In the genomic region with DNA sequence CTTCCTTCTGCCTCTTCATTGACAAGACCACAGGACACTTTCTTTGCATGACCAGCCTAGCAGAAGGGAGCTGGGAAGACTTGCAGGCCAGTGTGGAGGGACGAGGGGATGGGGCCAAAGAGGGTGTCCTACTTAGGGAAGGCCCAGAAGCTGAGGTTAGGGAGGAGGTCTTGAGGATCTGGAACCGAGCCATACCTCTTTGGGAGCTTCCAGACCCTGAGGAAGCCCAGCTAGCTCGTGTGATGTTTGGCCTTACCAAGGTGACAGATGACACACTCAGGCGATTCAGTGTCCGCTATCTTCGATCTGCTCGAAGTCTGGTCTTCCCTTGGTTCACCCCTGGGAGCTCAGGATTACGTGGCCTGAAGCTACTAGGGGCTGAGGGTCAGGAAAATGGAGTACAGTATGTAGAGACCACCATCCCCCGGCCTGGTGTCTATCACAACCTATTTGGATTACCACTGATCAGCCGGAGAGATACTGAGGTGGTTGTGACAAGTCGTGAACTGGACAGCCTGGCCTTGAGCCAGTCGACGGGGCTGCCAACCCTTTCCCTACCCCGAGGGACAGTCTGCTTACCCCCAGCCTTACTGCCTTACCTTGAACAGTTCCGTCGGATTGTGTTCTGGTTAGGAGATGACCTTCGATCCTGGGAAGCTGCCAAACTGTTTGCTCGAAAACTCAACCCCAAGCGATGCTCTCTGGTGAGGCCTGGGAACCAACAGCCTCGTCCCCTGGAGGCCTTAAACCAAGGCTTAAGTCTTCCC, we compare ENCODE assay signal across 8 mouse cellular contexts. TPM values are rescaled to one million over a fixed set of nuclear protein-coding genes. Genes with fewer than 3 reads are reported as not detected.
DNase-seq lines count a peak whose midpoint lies in the region; ATAC-seq and TF ChIP-seq lines count a peak whose summit lies in the region.

No protein-coding gene starts in this region.

- peaks cover 19% of the 10 kb centered on the region for H3K4me1 ChIP-seq in intestine, embryonic 16.5 days (ENCODE audit: control insufficient read depth, insufficient read depth, low read length)
- peaks cover 14% of the 10 kb centered on the region for H3K4me1 ChIP-seq in thymus, adult 2 months (replicated peaks; ENCODE audit: control insufficient read depth, insufficient read depth, low read length)

- H3K79me2 ChIP-seq in macrophage (ENCODE audit: inconsistent target): peaks cover 18% of the 10 kb centered on the region; the same call in 1 of the 2 replicates

- H3K4me3 ChIP-seq in intestine, embryonic 16.5 days (ENCODE audit: low read length): peak overlapping the region; percentile 68
- H3K4me3 ChIP-seq in macrophage (ENCODE audit: inconsistent target): peak overlapping the region; percentile 67; the same call in 1 of the 2 replicates
- H3K4me3 ChIP-seq in thymus, adult 2 months (ENCODE audit: control insufficient read depth, insufficient read depth, low read length): no peak overlapping the region

- no peaks in the 10 kb centered on the region for H3K9me3 ChIP-seq in intestine, embryonic 16.5 days (ENCODE audit: control insufficient read depth, low read length)

- no peak for TF ChIP-seq CTCF in thymus, adult 2 months (IDR thresholded peaks at IDR 0.05; ENCODE audit: borderline replicate concordance, control insufficient read depth, extremely low read depth, insufficient read depth, low read length, poor library complexity)

- peak overlapping the region; percentile 88 for H3K4me2 ChIP-seq in intestine, embryonic 16.5 days (ENCODE audit: low read depth, low read length)

- H3K9ac ChIP-seq in intestine, embryonic 16.5 days (ENCODE audit: low read depth, low read length): peak overlapping the region; percentile 69; the same call in 1 of the 2 replicates

- H3K27me3 ChIP-seq in intestine, embryonic 16.5 days (replicated peaks; ENCODE audit: control insufficient read depth, insufficient read depth, low read length): no peaks in the 10 kb centered on the region
- H3K27me3 ChIP-seq in thymus, adult 2 months (ENCODE audit: control insufficient read depth, insufficient read depth, low read length): no peaks in the 10 kb centered on the region

- 82% methylated on average over 20 of the region's 20 CpGs for WGBS in intestine, embryonic 16.5 days
- 90% methylated on average over 20 of the region's 20 CpGs for WGBS in macrophage (ENCODE audit: missing documents)
- WGBS in thymus, adult 2 months: 90% methylated on average over 20 of the region's 20 CpGs

- H3K36me3 ChIP-seq in intestine, embryonic 16.5 days (ENCODE audit: control insufficient read depth, insufficient read depth, low read length): peaks cover 19% of the 10 kb centered on the region
- peaks cover 36% of the 10 kb centered on the region for H3K36me3 ChIP-seq in macrophage (ENCODE audit: inconsistent target)
- H3K36me3 ChIP-seq in thymus, adult 2 months (ENCODE audit: control insufficient read depth, insufficient read depth, low read length): no peaks in the 10 kb centered on the region

- peak; percentile 46 for DNase-seq in cerebellum, postnatal 10 days
- peak; percentile 68 for DNase-seq in adrenal gland, postnatal 25 days
- no peak for DNase-seq in spleen, postnatal 10 days (ENCODE audit: low spot score in 2 of 2)
- DNase-seq in thymus, adult 2 months: no peak

- TF ChIP-seq POLR2A in thymus, adult 2 months (IDR thresholded peaks at IDR 0.05; ENCODE audit: control insufficient read depth, extremely low read depth, insufficient read depth, low read length, poor library complexity): no peak

- no peak for ATAC-seq in cerebellum, adult (ENCODE audit: insufficient number of reproducible peaks, low FRiP score, low TSS enrichment)
- no peak for ATAC-seq in intestine, embryonic 16.5 days
- ATAC-seq in erythroid progenitor cell, adult 5-6 weeks (replicated peaks; ENCODE audit: low FRiP score, poor library complexity, severe bottlenecking): no peak

- peak overlapping the region; percentile 82 for H3K27ac ChIP-seq in intestine, embryonic 16.5 days (ENCODE audit: low read length)
- H3K27ac ChIP-seq in macrophage: no peak overlapping the region
- no peak overlapping the region for H3K27ac ChIP-seq in thymus, adult 2 months (ENCODE audit: control insufficient read depth, insufficient read depth, low read length)

RNA-seq across cellular contexts. Expression of a gene that starts 1.4 kb away (rescaled TPM):
- total RNA-seq in adrenal gland, postnatal 25 days (2021): 47.9 and 53.7 TPM in 2 replicates
- 74.7 and 76.4 TPM in 2 replicates for polyA plus RNA-seq in intestine, embryonic 16.5 days (2015; fragmentation: Nextera tagmentation; extraction: Ambion mirVana)
- total RNA-seq in macrophage (2018; cell fraction: chromatin; rRNA removed): 10 to 100 TPM in 11 of 26 experiments, 1 to 10 TPM in 11, under 1 TPM in 2, not detected in 2; 0.65 to 18.5 (median 9.4) TPM
- 10 to 100 TPM; 24.5 to 47.7 (median 38.8) TPM for total RNA-seq in macrophage (2018; cell fraction: cytosol; rRNA removed)
- 10 to 100 TPM in 17 of 26 experiments, 1 to 10 TPM in 9; 3.6 to 27.4 (median 10.9) TPM for total RNA-seq in macrophage (2018; cell fraction: nucleus; rRNA removed)
- 29.1 to 41.9 TPM (median 39.7 TPM) in 3 replicates for polyA plus RNA-seq in macrophage (2018)
- 15.5 and 19.3 TPM in 2 replicates for total RNA-seq in erythroid progenitor cell, adult 5-6 weeks (2015; ENCODE audit: low replicate concordance)
- 8.4 and 11.4 TPM in 2 replicates for total RNA-seq in erythroid progenitor cell, adult 5-6 weeks (2017; ENCODE audit: low replicate concordance)
- polyA plus RNA-seq in thymus, adult 2 months (2012; rRNA removed): 121 and 137 TPM in 2 replicates

RNA-seq across cellular contexts. Expression of a gene that starts 2.1 kb away (rescaled TPM):
- total RNA-seq in adrenal gland, postnatal 25 days (2021): 36.7 and 39.3 TPM in 2 replicates
- 19.8 and 21.0 TPM in 2 replicates for polyA plus RNA-seq in intestine, embryonic 16.5 days (2015; fragmentation: Nextera tagmentation; extraction: Ambion mirVana)
- total RNA-seq in macrophage (2018; cell fraction: chromatin; rRNA removed): 10 to 100 TPM in 1 of 26 experiments, 1 to 10 TPM in 24, under 1 TPM in 1; 0.97 to 13.8 (median 3.2) TPM
- total RNA-seq in macrophage (2018; cell fraction: cytosol; rRNA removed): 1 to 10 TPM in 25 of 26 experiments, under 1 TPM in 1; 0.96 to 5.9 (median 3.6) TPM
- 10 to 100 TPM in 3 of 26 experiments, 1 to 10 TPM in 23; 1.9 to 12.5 (median 3.6) TPM for total RNA-seq in macrophage (2018; cell fraction: nucleus; rRNA removed)
- 3.0 to 4.7 TPM (median 4.3 TPM) in 3 replicates for polyA plus RNA-seq in macrophage (2018)
- total RNA-seq in erythroid progenitor cell, adult 5-6 weeks (2015; ENCODE audit: low replicate concordance): 2.9 and 4.3 TPM in 2 replicates
- total RNA-seq in erythroid progenitor cell, adult 5-6 weeks (2017; ENCODE audit: low replicate concordance): 1.4 and 2.0 TPM in 2 replicates
- polyA plus RNA-seq in thymus, adult 2 months (2012; rRNA removed): 11.5 and 11.6 TPM in 2 replicates

RNA-seq across cellular contexts. Expression of a gene that starts 6.6 kb away (rescaled TPM):
- 83.2 and 101 TPM in 2 replicates for total RNA-seq in adrenal gland, postnatal 25 days (2021)
- 33.6 and 34.7 TPM in 2 replicates for polyA plus RNA-seq in intestine, embryonic 16.5 days (2015; fragmentation: Nextera tagmentation; extraction: Ambion mirVana)
- 1 to 10 TPM; 1.1 to 9.7 (median 4.8) TPM for total RNA-seq in macrophage (2018; cell fraction: chromatin; rRNA removed)
- 1 to 10 TPM; 1.5 to 5.0 (median 3.4) TPM for total RNA-seq in macrophage (2018; cell fraction: cytosol; rRNA removed)
- total RNA-seq in macrophage (2018; cell fraction: nucleus; rRNA removed): 10 to 100 TPM in 5 of 26 experiments, 1 to 10 TPM in 21; 2.2 to 10.8 (median 5.1) TPM
- 1.4 to 4.7 TPM (median 2.3 TPM) in 3 replicates for polyA plus RNA-seq in macrophage (2018)
- 3.8 TPM in 1 of 2 replicates, not detected in the other for total RNA-seq in erythroid progenitor cell, adult 5-6 weeks (2015; ENCODE audit: low replicate concordance)
- total RNA-seq in erythroid progenitor cell, adult 5-6 weeks (2017; ENCODE audit: low replicate concordance): 1.4 and 2.2 TPM in 2 replicates
- polyA plus RNA-seq in thymus, adult 2 months (2012; rRNA removed): 37.6 and 41.2 TPM in 2 replicates

RNA-seq across cellular contexts. Expression of a gene that starts 18.7 kb away (rescaled TPM):
- total RNA-seq in adrenal gland, postnatal 25 days (2021): 7.0 and 8.1 TPM in 2 replicates
- polyA plus RNA-seq in intestine, embryonic 16.5 days (2015; fragmentation: Nextera tagmentation; extraction: Ambion mirVana): 19.0 and 21.1 TPM in 2 replicates
- 1 to 10 TPM in 11 of 26 experiments, under 1 TPM in 14, not detected in 1; 0.08 to 2.4 (median 0.87) TPM for total RNA-seq in macrophage (2018; cell fraction: chromatin; rRNA removed)
- under 1 TPM in 5 of 26 experiments, not detected in 21; 0.03 to 0.09 (median 0.05) TPM for total RNA-seq in macrophage (2018; cell fraction: cytosol; rRNA removed)
- total RNA-seq in macrophage (2018; cell fraction: nucleus; rRNA removed): 1 to 10 TPM in 2 of 26 experiments, under 1 TPM in 22, not detected in 2; 0.11 to 1.5 (median 0.48) TPM
- polyA plus RNA-seq in macrophage (2018): 0.04 TPM in 1 of 3 replicates, not detected in the others
- 0.36 TPM in 1 of 2 replicates, not detected in the other for total RNA-seq in erythroid progenitor cell, adult 5-6 weeks (2015; ENCODE audit: low replicate concordance)
- total RNA-seq in erythroid progenitor cell, adult 5-6 weeks (2017; ENCODE audit: low replicate concordance): 0.39 TPM in 1 of 2 replicates, not detected in the other
- polyA plus RNA-seq in thymus, adult 2 months (2012; rRNA removed): 13.7 TPM in 2 replicates

RNA-seq across cellular contexts. Expression of a gene that starts 37.9 kb away (rescaled TPM):
- 0.52 TPM in 1 of 2 replicates, not detected in the other for total RNA-seq in adrenal gland, postnatal 25 days (2021)
- polyA plus RNA-seq in intestine, embryonic 16.5 days (2015; fragmentation: Nextera tagmentation; extraction: Ambion mirVana): 0.43 and 0.49 TPM in 2 replicates
- under 1 TPM in 4 of 26 experiments, not detected in 22; 0.19 to 0.52 (median 0.34) TPM for total RNA-seq in macrophage (2018; cell fraction: chromatin; rRNA removed)
- not detected for total RNA-seq in macrophage (2018; cell fraction: cytosol; rRNA removed)
- under 1 TPM in 4 of 26 experiments, not detected in 22; 0.18 to 0.40 (median 0.28) TPM for total RNA-seq in macrophage (2018; cell fraction: nucleus; rRNA removed)
- polyA plus RNA-seq in macrophage (2018): not detected in 3 replicates
- total RNA-seq in erythroid progenitor cell, adult 5-6 weeks (2015; ENCODE audit: low replicate concordance): not detected in 2 replicates
- not detected in 2 replicates for total RNA-seq in erythroid progenitor cell, adult 5-6 weeks (2017; ENCODE audit: low replicate concordance)
- polyA plus RNA-seq in thymus, adult 2 months (2012; rRNA removed): 0.33 and 0.47 TPM in 2 replicates

Comparison
In these comparisons a context has a peak if more than half of its experiments do, and no peak if none do; other contexts are left out.
1. DNase-seq: peak in cerebellum, postnatal 10 days (2 of 2) and adrenal gland, postnatal 25 days (single experiment); none in spleen, postnatal 10 days (0 of 2) and thymus, adult 2 months (single experiment).